Mouse (Mus musculus) T-helper 2 cell (primary cell): ENCODE results near the gene Pigs.

Source experiments
- in situ Hi-C: fragments of 300-600 bp; cut with MboI, MseI; formaldehyde crosslinking; loops from one replicate; pipeline ENCODE4 v1.15.1; 2025; ENCODE audit warnings: high pct_unique_total_duplicates

Pigs gene

GRCm38 (mm10) chr11:78327634-78328511, at the start of gene Pigs:
TSS of gene Pigs (plus strand) at chr11:78328415.
- in situ Hi-C loops, result no loop called here

- in situ Hi-C loops, result no loop called here
Observed at GRCm38 (mm10) chr11:78278853-78279252, 49.4 kb upstream of the Pigs start.

DNA sequence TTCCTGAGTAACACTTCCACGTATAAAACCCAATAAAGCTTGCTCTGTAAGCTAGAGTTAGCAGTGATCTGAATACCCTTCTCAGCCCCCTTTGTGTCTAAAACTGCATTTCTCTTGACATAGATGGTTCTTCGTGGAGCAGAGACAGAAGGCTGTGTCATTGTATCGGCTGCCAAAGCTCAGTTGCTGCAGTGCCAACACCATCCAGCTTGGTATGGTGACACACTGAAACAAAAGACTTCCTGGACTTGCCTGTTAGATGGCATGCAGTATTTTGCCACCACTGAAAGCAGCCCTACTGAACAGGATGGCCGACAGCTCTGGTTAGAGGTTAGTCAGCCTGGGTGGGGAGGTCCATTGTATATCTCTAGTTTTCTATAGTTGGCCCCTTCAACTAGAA, 48.6 kb upstream of the Pigs start:
- in situ Hi-C loops, result no loop called here

- in situ Hi-C loops, result no loop called here
Observed at GRCm38 (mm10) chr11:78289146-78289763, 39.0 kb upstream of the Pigs start.

DNA sequence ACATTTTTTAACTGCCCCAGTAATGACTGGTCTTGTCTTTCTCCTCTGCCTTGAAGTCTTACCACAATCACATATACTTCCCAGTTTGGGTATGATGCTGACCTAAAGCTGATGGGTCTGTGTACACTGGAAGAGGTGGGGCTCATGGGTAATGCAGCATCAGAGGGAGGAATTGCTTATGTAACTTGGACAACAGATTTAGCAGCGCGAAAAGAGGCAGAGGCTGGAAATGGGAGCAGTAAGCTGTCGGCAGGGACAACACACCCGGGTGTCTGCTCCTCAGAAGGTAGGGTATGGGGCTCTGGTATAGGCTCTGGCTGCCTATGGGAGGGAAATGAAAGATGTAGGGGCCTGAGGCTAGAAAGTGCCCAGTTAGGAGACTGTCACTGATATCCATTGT, 37.6 kb upstream of the Pigs start, which contains the start of gene BC030499:
Gene BC030499, plus strand, starts transcription at position 188 of the 400 bp plus-strand sequence.
- in situ Hi-C loops, result no loop called here

DNA sequence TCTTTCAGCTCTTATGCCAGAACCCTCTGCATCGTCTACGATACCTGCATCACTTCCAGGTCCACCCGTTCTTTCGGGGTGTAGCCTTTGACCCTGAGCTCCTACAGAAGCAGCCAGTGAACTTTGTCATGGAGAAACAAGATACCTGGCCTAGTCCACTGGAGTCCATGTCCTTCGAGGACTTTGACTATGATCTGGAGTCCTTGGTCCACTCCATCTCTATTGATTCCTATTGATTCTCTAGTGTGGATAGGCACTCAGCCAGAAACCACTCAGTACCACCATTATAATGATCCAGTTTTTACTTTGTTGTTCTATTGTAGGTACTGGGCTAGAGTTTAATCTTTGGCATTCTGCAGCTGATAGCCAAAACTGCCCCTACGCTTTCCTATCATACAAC, 33.6 kb upstream of the Pigs start:
- in situ Hi-C loops, result no loop called here

DNA sequence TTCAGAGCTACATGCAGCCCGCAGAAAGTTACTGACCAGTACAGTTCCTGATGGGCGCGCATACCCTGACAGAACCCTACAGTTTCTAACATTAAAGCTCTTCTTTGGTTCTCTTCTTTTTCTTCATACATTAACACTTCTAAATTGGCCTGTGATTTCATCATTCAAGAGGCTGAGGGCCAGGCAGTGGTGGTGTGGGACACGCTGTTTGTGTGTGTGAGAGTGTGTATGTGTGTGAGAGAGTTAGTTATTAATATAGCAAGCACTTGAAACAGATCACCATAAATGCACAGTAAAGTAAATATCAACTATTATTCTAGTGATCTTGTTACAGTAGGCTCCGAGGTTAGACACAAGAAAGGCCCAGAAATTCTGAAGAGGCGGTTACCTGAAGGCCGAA, 27.3 kb upstream of the Pigs start:
- in situ Hi-C loops, result no loop called here

- in situ Hi-C loops, result no loop called here
Observed at GRCm38 (mm10) chr11:78301357-78302084, 26.7 kb upstream of the Pigs start, which contains the start of gene Spag5. TSS of gene Spag5 (plus strand) at chr11:78301529.

DNA sequence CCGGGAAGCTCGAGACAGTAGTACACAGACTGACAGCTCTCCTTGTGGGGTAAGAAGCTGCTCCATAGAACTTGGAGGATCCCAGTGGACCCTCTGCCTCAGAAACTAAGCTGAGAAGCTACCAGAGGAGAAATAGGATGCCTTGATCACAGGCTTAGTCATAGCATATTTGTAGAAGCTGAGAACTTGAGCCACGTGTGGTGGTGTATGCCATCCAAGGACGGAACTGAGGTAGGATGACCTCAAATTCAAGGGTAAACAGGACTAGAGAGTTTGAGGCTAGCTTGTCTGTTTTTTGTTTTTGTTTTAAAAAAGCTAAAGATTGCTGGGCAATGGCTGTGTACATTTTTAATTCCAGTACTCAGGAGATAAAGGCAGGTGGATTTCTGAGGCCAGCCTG, 22.9 kb upstream of the Pigs start:
- in situ Hi-C loops, result no loop called here

- in situ Hi-C loops, result no loop called here
Observed at GRCm38 (mm10) chr11:78310861-78311511, 17.2 kb upstream of the Pigs start.

DNA sequence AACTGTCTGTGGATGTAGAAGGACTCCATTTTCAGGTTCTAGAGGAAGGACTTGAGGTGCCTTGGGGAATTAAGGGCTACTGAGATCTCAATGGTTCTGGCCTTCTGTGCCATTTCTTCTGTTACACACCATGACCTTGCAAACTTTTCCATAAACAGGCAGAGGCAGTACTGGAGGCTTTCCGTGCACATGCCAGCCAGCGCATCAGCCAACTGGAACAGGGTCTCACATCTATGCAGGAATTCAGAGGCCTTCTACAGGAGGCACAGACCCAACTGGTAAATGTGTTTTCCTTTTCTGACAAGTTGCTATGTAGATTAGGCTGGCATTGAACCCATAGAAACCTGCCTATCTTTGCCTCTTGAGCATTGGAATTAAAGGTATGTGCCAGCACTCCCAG, 14.6 kb upstream of the Pigs start:
- in situ Hi-C loops, result no loop called here

GRCm38 (mm10) chr11:78318411-78318810, 9.8 kb upstream of the Pigs start:
- in situ Hi-C loops, result no loop called here

DNA sequence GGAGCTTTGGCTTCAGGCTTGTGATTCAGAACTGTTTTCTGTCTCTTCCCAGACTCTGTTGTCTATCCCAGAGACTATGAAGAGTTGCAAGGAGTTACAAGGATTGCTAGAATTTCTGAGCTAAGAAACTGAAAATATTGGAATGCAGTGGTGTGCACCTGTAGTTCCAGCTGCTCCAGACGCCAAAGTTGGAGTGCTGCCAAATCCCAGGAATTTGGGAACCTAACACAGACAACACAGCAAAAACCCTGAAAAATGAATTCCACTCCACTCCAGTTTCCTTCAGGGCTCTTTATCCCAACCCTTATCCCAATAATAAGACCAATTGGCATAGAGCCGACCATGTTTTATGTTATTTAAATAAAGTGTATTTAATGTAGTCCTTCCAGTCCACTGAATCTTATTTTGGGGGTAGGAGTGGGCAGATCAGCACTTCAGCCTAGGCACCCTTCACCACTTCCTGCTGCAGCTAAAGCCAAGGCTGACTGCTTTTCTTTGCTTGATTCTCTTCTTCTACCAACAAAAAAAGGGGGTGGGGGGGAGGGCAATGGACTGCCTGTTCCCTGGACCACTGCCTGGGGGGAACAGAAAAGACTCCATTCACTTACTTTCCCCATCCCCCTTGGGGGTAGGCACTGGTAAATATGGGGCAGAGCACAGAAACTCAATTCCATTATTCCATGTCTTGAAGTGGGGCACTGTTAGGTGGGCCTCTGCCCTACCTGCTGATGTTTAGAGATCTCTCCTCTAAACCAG, 6.0 kb upstream of the Pigs start:
- in situ Hi-C loops, result no loop called here

- in situ Hi-C loops, result no loop called here
Observed at GRCm38 (mm10) chr11:78322860-78323259, 5.4 kb upstream of the Pigs start, which contains the start of gene Aldoc. TSS of gene Aldoc (plus strand) at chr11:78322968.

- in situ Hi-C loops, result no loop called here
Observed at GRCm38 (mm10) chr11:78324000-78324785, 4.0 kb upstream of the Pigs start.

GRCm38 (mm10) chr11:78324965-78325364, 3.2 kb upstream of the Pigs start:
- in situ Hi-C loops, result no loop called here

GRCm38 (mm10) chr11:78327215-78327614, 1.0 kb upstream of the Pigs start:
- in situ Hi-C loops, result no loop called here

DNA sequence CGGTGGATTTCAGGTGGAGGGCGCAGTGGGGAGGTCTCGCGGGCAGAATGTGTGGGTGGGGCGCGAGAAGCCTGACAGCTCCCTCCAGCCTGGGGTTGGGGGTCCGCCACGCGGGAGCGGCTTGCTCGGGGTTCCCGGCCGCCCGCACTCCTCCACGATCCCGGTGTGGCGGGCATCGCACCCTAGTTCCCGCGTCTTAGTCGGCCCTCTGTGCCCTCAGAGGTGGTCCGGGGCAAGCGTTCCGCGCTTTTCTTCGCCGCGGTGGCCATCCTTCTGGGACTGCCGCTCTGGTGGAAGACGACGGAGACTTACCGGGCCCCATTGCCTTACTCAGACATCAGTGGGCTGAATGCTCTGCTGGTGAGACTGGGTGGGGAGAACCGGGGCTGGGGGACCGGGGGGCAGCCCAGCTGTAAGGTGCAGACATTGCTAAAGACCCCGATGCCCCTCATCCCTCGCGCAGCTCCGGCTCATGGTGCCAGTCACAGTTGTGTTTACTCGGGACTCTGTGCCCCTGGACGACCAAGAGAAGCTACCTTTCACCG, 369 bp downstream of the Pigs start:
- in situ Hi-C loops, result no loop called here

DNA sequence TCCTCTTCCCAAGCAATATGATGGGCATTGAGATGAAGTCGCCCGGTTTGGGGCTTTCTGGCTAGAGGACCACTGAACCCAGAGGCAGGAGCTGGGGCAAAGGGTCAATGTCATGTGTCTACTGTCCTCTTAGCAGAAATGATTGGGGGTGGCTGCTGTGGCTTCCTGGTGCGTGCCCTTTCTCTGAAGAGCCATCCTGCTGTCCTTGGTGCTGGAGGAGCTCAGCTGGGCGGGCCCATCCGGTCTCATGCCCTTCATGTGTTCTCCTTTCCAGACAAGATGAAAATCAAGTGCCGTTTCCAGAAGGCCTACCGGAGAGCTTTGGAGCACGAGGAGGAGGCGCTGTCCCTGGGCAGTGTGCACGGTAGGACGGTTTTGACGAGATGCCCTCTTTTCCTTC, 4.5 kb downstream of the Pigs start:
- in situ Hi-C loops, result no loop called here

DNA sequence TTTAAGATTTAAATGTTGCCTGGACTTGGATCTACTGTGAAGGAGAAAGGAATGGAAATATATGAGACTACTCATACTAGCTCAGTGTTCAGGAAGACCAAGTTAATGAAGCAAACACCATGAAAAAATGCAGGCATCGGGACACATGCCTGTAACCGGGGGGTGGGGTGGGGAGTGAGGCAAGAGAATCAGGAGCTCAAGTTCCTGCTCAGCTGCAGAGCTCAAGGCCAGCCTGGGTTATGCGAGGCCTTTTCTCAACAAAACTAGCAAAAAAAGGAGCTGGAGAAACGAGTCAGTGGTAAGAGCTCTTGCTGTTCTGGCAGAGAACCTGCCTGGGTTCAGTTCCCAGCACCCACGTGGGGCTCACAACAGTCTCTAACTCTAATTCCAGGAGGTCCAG, 5.8 kb downstream of the Pigs start:
- in situ Hi-C loops, result no loop called here
